Mouse (Mus musculus) testis, adult 2 months (tissue): Measurements from ENCODE around the gene Gm49325.
"Not testable (repeated sequence)": the region's sequence is repeated elsewhere in the genome, so short reads cannot be mapped to it uniquely, and the experiment has no call there.

ENCODE experiments used
- CTCF ChIP-seq: fragments of 200-500 bp; IDR thresholded peaks from 2 replicates; pipeline ENCODE4 v1.5.1; 2012; ENCODE audit warnings: low read depth, mild to moderate bottlenecking, inconsistent platforms, low read length, moderate library complexity; ENCODE audit not compliant: control insufficient read depth, insufficient read depth, insufficient replicate concordance
- POLR2A ChIP-seq: fragments of 200-500 bp; IDR thresholded peaks from 2 replicates; pipeline ENCODE4 v1.6.1; 2012; ENCODE audit warnings: low read depth, mild to moderate bottlenecking, inconsistent platforms, low read length, moderate library complexity; ENCODE audit not compliant: control insufficient read depth

GRCm38 (mm10) chr10:77690356-77690807, 84.4 kb downstream of the Gm49325 start, which contains the start of gene Gm19402:
- not testable (repeated sequence) for TF ChIP-seq POLR2A, CTCF
